Mouse (Mus musculus) liver, adult (tissue): ENCODE data around the gene V1ra8.
"Not testable (repeated sequence)": the region's sequence is repeated elsewhere in the genome, so short reads cannot be mapped to it uniquely, and the experiment has no call there.

Experiments
- GATA4 ChIP-seq: IDR thresholded peaks from 2 replicates; pipeline ENCODE4 v1.6.1; 2014; ENCODE audit warnings: mild to moderate bottlenecking, low read length; ENCODE audit not compliant: insufficient replicate concordance

Gene V1ra8

GRCm38 (mm10) chr6:90202493-90202892, at the start of gene V1ra8:
V1ra8 (plus strand) TSS chr6:90202793.
- TF ChIP-seq GATA4 = not testable (repeated sequence)

GRCm38 (mm10) chr6:90160139-90160538, 42.5 kb upstream of the V1ra8 start:
- no peak for TF ChIP-seq GATA4

GRCm38 (mm10) chr6:90174508-90174907, 28.1 kb upstream of the V1ra8 start, which contains the start of gene Vmn1r52:
Vmn1r52 (plus strand) TSS chr6:90174808.
- TF ChIP-seq GATA4 = no peak

- TF ChIP-seq GATA4 = no peak
These were observed 21.7 kb downstream of the V1ra8 start, which contains the start of gene Vmn1r53 for GRCm38 (mm10) chr6:90224338-90224737. Vmn1r53 (minus strand) TSS chr6:90224438.

GRCm38 (mm10) chr6:90232681-90233080, 30.1 kb downstream of the V1ra8 start:
- no peak for TF ChIP-seq GATA4

GRCm38 (mm10) chr6:90244019-90244418, 41.4 kb downstream of the V1ra8 start:
- no peak for TF ChIP-seq GATA4

GRCm38 (mm10) chr6:90246000-90246399, 43.4 kb downstream of the V1ra8 start, which contains the start of gene Vmn1r54:
Vmn1r54 (plus strand) TSS chr6:90246300.
- TF ChIP-seq GATA4 = no peak
